Mouse (Mus musculus): ENCODE data around the gene Mageb3. TPM values are rescaled to one million over a fixed set of nuclear protein-coding genes. Genes with fewer than 3 reads are reported as not detected.
"Not testable (repeated sequence)": the region's sequence is repeated elsewhere in the genome, so short reads cannot be mapped to it uniquely, and the experiment has no call there.

Mageb3 gene
- 0.09 and 0.14 TPM in 2 replicates for polyA plus RNA-seq (2015; fragmentation: Nextera tagmentation; extraction: Ambion mirVana)

- Histone ChIP-seq H3K4me1 (peaks cover 11% of the 10 kb centered on the region; the same call in 1 of the 2 replicates), H3K27ac (peak within 1 kb of the TSS; percentile 94), H3K4me3 (replicated peaks) (peak within 1 kb of the TSS; percentile 90), H3K9me3 (no peaks in the 10 kb centered on the region), H3K36me3 (no peaks in the 10 kb centered on the region), H3K9ac (peak within 1 kb of the TSS; percentile 89), H3K27me3 (replicated peaks) (no peaks in the 10 kb centered on the region), H3K4me2 (peak within 1 kb of the TSS; percentile 72)
- under 1% methylated on average over 48 of the region's 48 CpGs for WGBS
- peak; percentile 98 for ATAC-seq (ENCODE audit: insufficient read depth, low FRiP score, low read depth)
These were observed at the start of gene Mageb3, which contains the start of gene Ctdspl2 for GRCm38 (mm10) chr2:121955765-121956223. Gene Mageb3, minus strand, starts transcription at chr2:121956092. Gene Ctdspl2, plus strand, starts transcription at chr2:121956001.

GRCm38 (mm10) chr2:121995738-121996137, 39.8 kb upstream of the Mageb3 start:
- no peak overlapping the region for H3K4me2 ChIP-seq
- no peaks in the 10 kb centered on the region; the same call in 1 of the 2 replicates for H3K36me3 ChIP-seq
- H3K9me3 ChIP-seq = no peaks in the 10 kb centered on the region
- H3K27ac ChIP-seq = no peak overlapping the region
- no peak overlapping the region for H3K9ac ChIP-seq
- WGBS = 92% methylated on average over 1 of the region's 1 CpGs
- no peak for ATAC-seq (ENCODE audit: insufficient read depth, low FRiP score, low read depth)
- H3K4me1 ChIP-seq = no peaks in the 10 kb centered on the region
- no peak overlapping the region for H3K4me3 ChIP-seq (replicated peaks)
- H3K27me3 ChIP-seq (replicated peaks) = no peaks in the 10 kb centered on the region

DNA sequence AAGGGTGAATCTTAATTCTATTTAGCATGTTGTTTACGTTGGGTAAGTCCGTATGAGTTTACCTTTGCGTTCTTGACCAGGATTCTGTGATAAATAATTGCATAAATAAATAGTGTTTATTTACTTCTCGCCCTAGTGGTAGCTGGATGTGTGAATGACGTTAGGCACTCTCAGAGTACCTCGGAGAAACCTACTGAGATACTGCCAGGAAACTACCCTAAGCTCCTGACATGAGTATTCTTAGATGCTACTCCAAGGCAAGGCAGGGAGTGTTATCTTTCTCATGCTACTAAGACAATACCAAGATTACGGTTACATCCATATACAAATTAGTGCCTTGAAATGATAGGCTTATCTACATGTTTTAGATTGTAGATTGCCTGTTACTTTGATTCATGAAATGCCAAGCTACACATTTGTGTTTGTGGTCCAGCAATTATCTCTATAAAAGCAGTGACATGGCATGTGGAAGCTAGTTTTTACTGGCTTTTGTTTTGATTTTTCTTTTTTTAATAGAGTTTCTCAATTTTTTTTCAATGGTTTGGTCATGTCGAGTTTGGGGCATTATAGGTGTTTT, 1.4 kb upstream of the Mageb3 start:
- no peak for ATAC-seq (ENCODE audit: insufficient read depth, low FRiP score, low read depth)
- Histone ChIP-seq H3K36me3 (no peaks in the 10 kb centered on the region), H3K27ac (peak overlapping the region; percentile 94; the same call in 1 of the 2 replicates), H3K4me1 (peaks cover 11% of the 10 kb centered on the region; the same call in 1 of the 2 replicates), H3K27me3 (replicated peaks) (no peaks in the 10 kb centered on the region), H3K9me3 (no peaks in the 10 kb centered on the region), H3K4me3 (replicated peaks) (peak overlapping the region; percentile 90), H3K9ac (peak overlapping the region; percentile 89; the same call in 1 of the 2 replicates), H3K4me2 (peak overlapping the region; percentile 72)
- WGBS = 5% methylated on average over 8 of the region's 8 CpGs

DNA sequence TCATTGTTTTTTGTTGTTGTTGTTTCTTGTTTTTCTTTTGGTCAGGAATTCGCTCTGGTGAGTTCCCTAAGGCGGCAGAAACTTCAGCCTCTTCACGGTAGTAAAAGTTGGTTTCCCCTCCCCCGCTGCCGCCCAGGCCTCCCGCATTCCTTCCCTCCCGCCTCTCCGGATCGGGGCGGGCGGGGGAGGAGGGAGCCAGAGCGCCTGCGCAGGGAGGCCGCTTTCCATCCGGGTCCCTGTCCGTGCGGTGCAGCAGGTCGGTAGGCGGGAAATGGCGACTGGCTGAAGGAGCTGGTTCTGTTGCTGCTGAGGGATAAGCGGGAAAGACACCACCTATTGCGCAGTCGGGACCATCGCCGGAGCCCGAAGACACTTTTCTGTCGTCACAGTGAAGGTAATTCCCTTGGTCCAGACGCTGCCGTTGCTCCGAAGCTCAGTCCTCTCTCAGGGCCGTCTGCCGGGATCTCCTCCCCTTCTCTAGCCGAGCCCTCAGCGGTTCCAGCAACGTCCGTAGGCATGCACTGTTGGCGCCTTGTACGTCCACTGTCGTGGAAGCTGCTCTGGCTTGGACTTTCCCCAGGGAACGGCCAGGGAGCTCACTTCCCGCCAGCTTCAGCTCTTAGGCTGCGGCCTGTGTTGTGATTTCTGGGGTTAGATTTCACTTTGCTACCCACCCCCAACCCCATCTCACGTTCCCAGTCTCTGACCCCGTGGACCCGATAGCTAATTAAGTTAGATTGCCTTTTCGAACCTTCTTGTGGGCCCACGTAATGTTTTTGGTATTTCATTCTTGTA, 529 bp upstream of the Mageb3 start:
- WGBS = under 1% methylated on average over 47 of the region's 47 CpGs
- Histone ChIP-seq H3K36me3 (no peaks in the 10 kb centered on the region), H3K9ac (peak overlapping the region; percentile 89), H3K4me1 (peaks cover 11% of the 10 kb centered on the region; the same call in 1 of the 2 replicates), H3K4me3 (replicated peaks) (peak overlapping the region; percentile 90), H3K9me3 (no peaks in the 10 kb centered on the region), H3K27ac (peak overlapping the region; percentile 94), H3K4me2 (peak overlapping the region; percentile 72), H3K27me3 (replicated peaks) (no peaks in the 10 kb centered on the region)
- peak; percentile 93 for ATAC-seq (ENCODE audit: insufficient read depth, low FRiP score, low read depth)

DNA sequence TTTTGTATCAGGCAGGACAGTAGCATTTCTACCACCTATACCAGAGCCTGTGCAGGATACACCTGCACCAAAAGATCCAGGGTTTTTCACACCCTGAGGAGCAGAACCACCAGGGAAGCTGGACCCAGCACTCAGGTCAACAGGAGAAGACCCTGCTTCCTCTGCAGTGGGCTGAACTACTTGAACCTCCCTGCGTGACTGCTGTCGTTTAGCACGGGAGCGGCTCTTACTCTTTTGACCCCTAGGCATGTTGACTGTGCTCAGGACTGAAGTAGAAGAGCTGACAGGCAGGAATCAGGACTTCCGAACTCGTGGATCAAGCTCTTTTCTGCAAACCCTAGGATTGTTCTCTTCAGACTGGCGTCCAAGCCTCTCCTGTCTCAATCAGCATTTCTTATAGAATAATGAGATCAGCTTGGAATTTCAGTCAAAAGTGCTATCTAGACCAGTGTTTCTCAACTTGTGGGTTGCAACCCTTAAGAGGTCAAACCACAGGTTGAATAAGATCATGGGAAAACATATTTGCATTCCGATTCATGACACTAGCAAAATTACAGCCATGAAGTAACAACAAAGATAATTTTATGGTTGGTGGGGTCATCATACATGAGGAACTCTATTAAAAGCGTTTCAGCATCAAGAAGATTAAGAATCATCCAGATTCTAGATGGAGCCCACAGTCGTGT, 778 bp downstream of the Mageb3 start:
- H3K4me2 ChIP-seq = peak overlapping the region; percentile 63
- H3K27me3 ChIP-seq (replicated peaks) = no peaks in the 10 kb centered on the region
- H3K4me1 ChIP-seq = peaks cover 11% of the 10 kb centered on the region; the same call in 1 of the 2 replicates
- no peaks in the 10 kb centered on the region for H3K36me3 ChIP-seq
- no peaks in the 10 kb centered on the region for H3K9me3 ChIP-seq
- H3K4me3 ChIP-seq (replicated peaks) = peak overlapping the region; percentile 90
- WGBS = 17% methylated on average over 10 of the region's 10 CpGs
- H3K27ac ChIP-seq = peak overlapping the region; percentile 94; the same call in 1 of the 2 replicates
- no peak for ATAC-seq (ENCODE audit: insufficient read depth, low FRiP score, low read depth)
- H3K9ac ChIP-seq = peak overlapping the region; percentile 6; the same call in 1 of the 2 replicates

GRCm38 (mm10) chr2:121943364-121943763, 12.5 kb downstream of the Mageb3 start:
- Histone ChIP-seq H3K27ac (no peak overlapping the region), H3K36me3 (no peaks in the 10 kb centered on the region), H3K4me2 (no peak overlapping the region), H3K27me3 (replicated peaks) (no peaks in the 10 kb centered on the region), H3K9me3 (no peaks in the 10 kb centered on the region), H3K4me3 (replicated peaks) (no peak overlapping the region), H3K4me1 (no peaks in the 10 kb centered on the region), H3K9ac (no peak overlapping the region)
- WGBS = 76% methylated on average over 3 of the region's 3 CpGs
- no peak for ATAC-seq (ENCODE audit: insufficient read depth, low FRiP score, low read depth)

- H3K4me1 ChIP-seq; H3K9ac ChIP-seq; H3K4me2 ChIP-seq; H3K27ac ChIP-seq; H3K4me3 ChIP-seq (replicated peaks); H3K9me3 ChIP-seq; ATAC-seq (ENCODE audit: insufficient read depth, low FRiP score, low read depth); H3K27me3 ChIP-seq (replicated peaks); H3K36me3 ChIP-seq: not testable (repeated sequence)
- 75% methylated on average over 2 of the region's 2 CpGs for WGBS
These were observed 18.3 kb downstream of the Mageb3 start for GRCm38 (mm10) chr2:121937624-121938023.

DNA sequence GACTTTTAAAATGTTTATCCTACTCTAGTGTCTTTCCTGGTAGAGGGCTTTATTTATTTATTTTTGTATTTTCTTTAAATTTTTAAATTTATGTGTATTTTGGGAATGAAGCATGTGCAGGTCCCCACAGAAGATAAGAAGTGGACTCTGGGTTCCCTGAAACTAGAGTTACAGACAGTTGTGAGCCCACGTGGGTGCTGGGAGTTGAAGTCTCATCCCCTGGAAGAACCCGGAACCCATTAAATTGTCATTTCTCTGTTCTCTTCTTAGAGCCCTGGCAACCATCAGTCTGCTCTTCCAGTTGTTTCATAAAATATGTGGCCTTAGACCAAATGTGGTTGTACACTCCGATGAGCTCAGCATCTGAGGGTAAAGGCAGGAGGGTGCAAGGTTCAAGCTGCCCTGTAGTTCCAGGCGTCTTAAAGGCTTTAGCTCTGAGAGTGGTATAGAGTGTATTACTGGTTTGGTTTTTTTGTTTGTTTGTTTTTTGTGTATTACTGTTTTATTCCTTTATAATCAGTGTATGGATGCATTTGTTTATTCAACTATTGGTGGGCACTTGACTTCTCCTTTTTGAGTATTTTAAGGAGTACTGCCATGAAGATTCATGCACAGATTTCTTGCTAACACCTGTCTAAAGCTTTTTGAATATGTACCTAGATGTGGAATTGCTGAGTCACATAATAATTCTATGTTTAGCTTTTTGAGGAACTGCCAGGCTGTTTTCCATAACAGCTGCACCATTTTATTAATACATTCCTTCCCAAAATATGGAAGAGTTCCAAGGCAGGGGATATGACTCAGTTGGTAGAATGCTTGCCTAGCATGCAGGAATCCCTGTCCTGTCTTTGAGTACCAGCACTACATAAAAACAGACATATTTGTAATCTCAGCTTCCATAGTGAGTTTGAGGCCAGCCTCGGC, 39.6 kb downstream of the Mageb3 start:
- Histone ChIP-seq H3K4me1 (no peaks in the 10 kb centered on the region), H3K27ac (no peak overlapping the region), H3K9me3 (no peaks in the 10 kb centered on the region), H3K4me3 (replicated peaks) (no peak overlapping the region), H3K36me3 (no peaks in the 10 kb centered on the region), H3K9ac (no peak overlapping the region), H3K4me2 (no peak overlapping the region), H3K27me3 (replicated peaks) (no peaks in the 10 kb centered on the region)
- 85% methylated on average over 5 of the region's 5 CpGs for WGBS
- ATAC-seq (ENCODE audit: insufficient read depth, low FRiP score, low read depth) = no peak

- H3K4me2 ChIP-seq = no peak overlapping the region
- ATAC-seq (ENCODE audit: insufficient read depth, low FRiP score, low read depth) = no peak
- 80% methylated on average over 3 of the region's 3 CpGs for WGBS
- no peaks in the 10 kb centered on the region for H3K36me3 ChIP-seq
- no peak overlapping the region for H3K9ac ChIP-seq
- no peaks in the 10 kb centered on the region for H3K9me3 ChIP-seq
- no peak overlapping the region for H3K27ac ChIP-seq
- no peaks in the 10 kb centered on the region for H3K27me3 ChIP-seq (replicated peaks)
- H3K4me1 ChIP-seq = no peaks in the 10 kb centered on the region
- no peak overlapping the region for H3K4me3 ChIP-seq (replicated peaks)
These were observed 45.9 kb downstream of the Mageb3 start for GRCm38 (mm10) chr2:121909975-121910374.
